Mouse (Mus musculus): ENCODE results near the gene Sec62.

Sec62 gene

GRCm38 (mm10) chr3:30792737-30793402 is at the start of gene Sec62:
Gene Sec62 (plus strand): TSS chr3:30792875.
- peak; percentile 95 for DNase-seq (ENCODE audit: low spot score)

GRCm38 (mm10) chr3:30742891-30743290 is 49.8 kb upstream of the Sec62 start:
- DNase-seq (ENCODE audit: low spot score), result no peak

GRCm38 (mm10) chr3:30746006-30746405 is 46.7 kb upstream of the Sec62 start, which contains the start of gene Samd7:
Gene Samd7 (plus strand): TSS chr3:30746293.
- DNase-seq (ENCODE audit: low spot score), result no peak

- DNase-seq (ENCODE audit: low spot score), result no peak
These were observed 44.4 kb upstream of the Sec62 start for GRCm38 (mm10) chr3:30748316-30748715.

GRCm38 (mm10) chr3:30754696-30755095 is 38.0 kb upstream of the Sec62 start:
- no peak for DNase-seq (ENCODE audit: low spot score)

GRCm38 (mm10) chr3:30764877-30765276 is 27.8 kb upstream of the Sec62 start:
- DNase-seq (ENCODE audit: low spot score), result no peak

GRCm38 (mm10) chr3:30765311-30766027 is 27.2 kb upstream of the Sec62 start:
- peak; percentile 39 for DNase-seq (ENCODE audit: low spot score)

GRCm38 (mm10) chr3:30766177-30766576 is 26.5 kb upstream of the Sec62 start:
- no peak for DNase-seq (ENCODE audit: low spot score)

GRCm38 (mm10) chr3:30767271-30767670 is 25.4 kb upstream of the Sec62 start:
- no peak for DNase-seq (ENCODE audit: low spot score)

GRCm38 (mm10) chr3:30769755-30770515 is 22.7 kb upstream of the Sec62 start:
- DNase-seq (ENCODE audit: low spot score), result no peak

GRCm38 (mm10) chr3:30771560-30771959 is 21.1 kb upstream of the Sec62 start:
- no peak for DNase-seq (ENCODE audit: low spot score)

- no peak for DNase-seq (ENCODE audit: low spot score)
These were observed 20.0 kb upstream of the Sec62 start for GRCm38 (mm10) chr3:30772631-30773030.

- no peak for DNase-seq (ENCODE audit: low spot score)
These were observed 18.0 kb upstream of the Sec62 start for GRCm38 (mm10) chr3:30774677-30775076.

- DNase-seq (ENCODE audit: low spot score), result no peak
These were observed 14.7 kb upstream of the Sec62 start for GRCm38 (mm10) chr3:30777984-30778383.

- DNase-seq (ENCODE audit: low spot score), result peak; percentile 49
These were observed 4.1 kb upstream of the Sec62 start for GRCm38 (mm10) chr3:30788531-30788930.

GRCm38 (mm10) chr3:30793403-30794221 is 937 bp downstream of the Sec62 start:
- DNase-seq (ENCODE audit: low spot score), result peak; percentile 28

GRCm38 (mm10) chr3:30802171-30802570 is 9.5 kb downstream of the Sec62 start:
- no peak for DNase-seq (ENCODE audit: low spot score)

- DNase-seq (ENCODE audit: low spot score), result no peak
These were observed 20.2 kb downstream of the Sec62 start for GRCm38 (mm10) chr3:30812881-30813280.

- DNase-seq (ENCODE audit: low spot score), result no peak
These were observed 26.0 kb downstream of the Sec62 start for GRCm38 (mm10) chr3:30818630-30819125.

GRCm38 (mm10) chr3:30822163-30822562 is 29.5 kb downstream of the Sec62 start:
- DNase-seq (ENCODE audit: low spot score), result no peak

GRCm38 (mm10) chr3:30826069-30826468 is 33.4 kb downstream of the Sec62 start:
- no peak for DNase-seq (ENCODE audit: low spot score)

Data from embryo, embryonic 10 days (tissue).